Mouse (Mus musculus): ENCODE data around the gene Cts8. TPM values are rescaled to one million over a fixed set of nuclear protein-coding genes. Genes with fewer than 3 reads are reported as not detected.

Gene Cts8
- not detected for total RNA-seq (2023)

GRCm38 (mm10) chr13:61255258-61255657, at the start of gene Cts8:
Gene Cts8, minus strand, starts transcription at chr13:61255358.

GRCm38 (mm10) chr13:61288739-61289138, 33.6 kb upstream of the Cts8 start, which contains the start of gene Gm49398:
Gene Gm49398, minus strand, starts transcription at chr13:61288839.

DNA sequence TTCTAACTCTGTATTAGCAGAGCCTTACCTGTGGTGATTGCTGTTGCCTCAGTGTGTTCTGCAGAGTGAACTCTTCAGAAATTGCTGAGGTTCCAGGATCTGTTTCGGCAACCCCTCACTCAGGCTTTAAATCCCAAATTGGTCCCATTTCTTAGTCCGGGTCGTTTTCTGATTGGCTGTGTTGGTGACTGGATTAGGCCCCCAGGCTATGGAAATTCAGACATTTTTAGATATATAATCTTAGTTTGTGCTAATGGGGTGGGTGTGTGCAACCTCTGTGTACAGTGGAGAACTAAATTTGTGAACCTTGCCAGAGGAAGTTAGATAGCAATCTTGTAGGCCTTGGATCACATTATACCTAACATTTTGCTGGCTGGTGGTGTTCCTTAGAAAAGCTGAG, 51.8 kb downstream of the Cts8 start, which contains the start of gene Cts6:
Gene Cts6 (minus strand): TSS at position 101 of the 400 bp plus-strand sequence.

Other genes with a start within 250 kb of the Cts8 start
- not detected for gene Ctsj, start 249.4 kb downstream of the Cts8 start, total RNA-seq (2023)
- not detected for gene Ctsq, start 214.7 kb downstream of the Cts8 start, total RNA-seq (2023)
- not detected for gene Ctsr, start 91.1 kb downstream of the Cts8 start, total RNA-seq (2023)
- gene Cts6, start 51.9 kb downstream of the Cts8 start, total RNA-seq (2023), result not detected
- not detected for gene Gm49398, start 33.5 kb upstream of the Cts8 start, total RNA-seq (2023)
- gene Cts7, start 102.8 kb upstream of the Cts8 start, total RNA-seq (2023), result not detected